ENCODE assay signal across 8 mouse cellular contexts in genomic region chr11:7055455-7056017, GRCm38 (mm10). TPM values are rescaled to one million over a fixed set of nuclear protein-coding genes. Genes with fewer than 3 reads are reported as not detected.
DNase-seq lines count a peak whose midpoint lies in the region; ATAC-seq lines count a peak whose summit lies in the region.

No protein-coding gene starts in this region.

- no peaks in the 10 kb centered on the region for H3K9me3 ChIP-seq in limb, embryonic 11.5 days (ENCODE audit: control insufficient read depth, low read length)
- H3K9me3 ChIP-seq in limb, embryonic 10.5 days (replicated peaks) = no peaks in the 10 kb centered on the region
- no peaks in the 10 kb centered on the region for H3K9me3 ChIP-seq in embryonic facial prominence, embryonic 12.5 days
- no peaks in the 10 kb centered on the region for H3K9me3 ChIP-seq in heart, embryonic 14.5 days (ENCODE audit: control insufficient read depth, low read length)

- H3K4me3 ChIP-seq in limb, embryonic 11.5 days (ENCODE audit: low read depth, low read length) = no peak overlapping the region
- H3K4me3 ChIP-seq in limb, embryonic 10.5 days = no peak overlapping the region
- H3K4me3 ChIP-seq in embryonic facial prominence, embryonic 12.5 days = no peak overlapping the region
- peak overlapping the region; percentile 5 to 22; a peak in 2 of 4 replicates for H3K4me3 ChIP-seq in heart, embryonic 14.5 days (ENCODE audit: control insufficient read depth in 1 of 2, insufficient read depth in 1 of 2, low read depth in 1 of 2, low read length in 2 of 2)

- DNase-seq in limb, embryonic 11.5 days (ENCODE audit: low spot score) = no peak
- no peak for DNase-seq in limb, embryonic 10.5 days (ENCODE audit: low spot score)
- peak; percentile 46 to 83 for DNase-seq in left cerebral cortex, postnatal 10 days (ENCODE audit: extremely low spot score in 1 of 2, low spot score in 2 of 2)
- DNase-seq in right cerebral cortex, postnatal 25 days = peak; percentile 65
- DNase-seq in adrenal gland, adult 8-10 months = no peak
- DNase-seq in testis, postnatal 10 days (ENCODE audit: low spot score) = no peak

- intact Hi-C loops in left cerebral cortex, postnatal 10 days (cut with DNase I) = no loop called here

- 0 out of 2 replicates have a peak, but pooled peaks have one; percentile 60 for ATAC-seq in limb, embryonic 11.5 days (ENCODE audit: insufficient number of reproducible peaks, low FRiP score, low TSS enrichment, low read depth)
- ATAC-seq in embryonic facial prominence, embryonic 12.5 days (ENCODE audit: insufficient number of reproducible peaks, insufficient read depth, low FRiP score, low TSS enrichment) = peak; percentile 71; the same call in 1 of the 2 replicates
- peak; percentile 89 for ATAC-seq in heart, embryonic 14.5 days (ENCODE audit: insufficient number of reproducible peaks, insufficient read depth, low FRiP score, low read depth)

- peaks cover 24% of the 10 kb centered on the region for H3K27me3 ChIP-seq in limb, embryonic 11.5 days (ENCODE audit: control insufficient read depth, insufficient read depth, low read length)
- peaks cover 63% of the 10 kb centered on the region for H3K27me3 ChIP-seq in limb, embryonic 10.5 days (ENCODE audit: low read depth, poor library complexity, severe bottlenecking)
- H3K27me3 ChIP-seq in embryonic facial prominence, embryonic 12.5 days = peaks cover 49% of the 10 kb centered on the region
- peaks cover 44% of the 10 kb centered on the region for H3K27me3 ChIP-seq in heart, embryonic 14.5 days (ENCODE audit: control insufficient read depth, insufficient read depth, low read length)

- peaks cover 8% of the 10 kb centered on the region; the same call in 1 of the 2 replicates for H3K4me1 ChIP-seq in limb, embryonic 11.5 days (ENCODE audit: control insufficient read depth, insufficient read depth, low read length)
- peaks cover 14% of the 10 kb centered on the region for H3K4me1 ChIP-seq in limb, embryonic 10.5 days
- peaks cover 9% of the 10 kb centered on the region for H3K4me1 ChIP-seq in embryonic facial prominence, embryonic 12.5 days
- H3K4me1 ChIP-seq in heart, embryonic 14.5 days (ENCODE audit: control insufficient read depth in 2 of 2, insufficient read depth in 2 of 2, low read length in 2 of 2) = peaks cover 12 to 27% of the 10 kb centered on the region in 2 experiments

- H3K9ac ChIP-seq in limb, embryonic 11.5 days (ENCODE audit: low read length) = no peak overlapping the region
- H3K9ac ChIP-seq in embryonic facial prominence, embryonic 12.5 days = no peak overlapping the region
- no peak overlapping the region for H3K9ac ChIP-seq in heart, embryonic 14.5 days (ENCODE audit: low read length)

- WGBS in limb, embryonic 11.5 days = 26% methylated on average over 14 of the region's 14 CpGs
- WGBS in limb, embryonic 10.5 days = 25% methylated on average over 14 of the region's 14 CpGs
- 21% methylated on average over 14 of the region's 14 CpGs for WGBS in embryonic facial prominence, embryonic 12.5 days
- 6% methylated on average over 14 of the region's 14 CpGs for WGBS in heart, embryonic 14.5 days

- H3K27ac ChIP-seq in limb, embryonic 11.5 days (replicated peaks; ENCODE audit: low read depth, low read length) = no peak overlapping the region
- H3K27ac ChIP-seq in limb, embryonic 10.5 days = no peak overlapping the region
- no peak overlapping the region for H3K27ac ChIP-seq in embryonic facial prominence, embryonic 12.5 days
- H3K27ac ChIP-seq in heart, embryonic 14.5 days (replicated peaks in 1 of 2; ENCODE audit: control insufficient read depth in 1 of 2, insufficient read depth in 1 of 2, low read depth in 2 of 2, low read length in 2 of 2) = peak overlapping the region; percentile 83 to 86

- H3K4me2 ChIP-seq in limb, embryonic 11.5 days (ENCODE audit: low read depth, severe bottlenecking) = no peak overlapping the region; the same call in 1 of the 2 replicates
- peak overlapping the region; percentile 38 for H3K4me2 ChIP-seq in embryonic facial prominence, embryonic 12.5 days (replicated peaks)
- H3K4me2 ChIP-seq in heart, embryonic 14.5 days (ENCODE audit: low read length) = peak overlapping the region; percentile 61

- H3K36me3 ChIP-seq in limb, embryonic 11.5 days (ENCODE audit: control insufficient read depth, insufficient read depth, low read length) = no peaks in the 10 kb centered on the region
- no peaks in the 10 kb centered on the region for H3K36me3 ChIP-seq in limb, embryonic 10.5 days
- no peaks in the 10 kb centered on the region for H3K36me3 ChIP-seq in embryonic facial prominence, embryonic 12.5 days
- H3K36me3 ChIP-seq in heart, embryonic 14.5 days (ENCODE audit: control insufficient read depth, insufficient read depth, low read length) = no peaks in the 10 kb centered on the region

RNA-seq across cellular contexts. Expression of gene Adcy1, which starts 7.8 kb away (rescaled TPM):
- polyA plus RNA-seq in limb, embryonic 11.5 days (2014; fragmentation: Nextera tagmentation; extraction: Ambion mirVana) = 0.92 and 0.95 TPM in 2 replicates
- 0.61 and 0.62 TPM in 2 replicates for polyA plus RNA-seq in limb, embryonic 10.5 days (2016; fragmentation: Nextera tagmentation; extraction: Ambion mirVana)
- 1.5 TPM in 2 replicates for polyA plus RNA-seq in embryonic facial prominence, embryonic 12.5 days (2016; fragmentation: Nextera tagmentation; extraction: Ambion mirVana)
- polyA plus RNA-seq in heart, embryonic 14.5 days (2014; fragmentation: Nextera tagmentation; extraction: Ambion mirVana) = 1.0 and 1.2 TPM in 2 replicates
- 100 to 1,000 TPM; 428 to 485 TPM for total RNA-seq in left cerebral cortex, postnatal 10 days (2021)
- 1 to 10 TPM; 3.7 to 6.5 (median 5.2) TPM for total RNA-seq in adrenal gland, adult 8-10 months (2022)

Comparison
In these comparisons a context has a peak if more than half of its experiments do, and no peak if none do; other contexts are left out.
1. DNase-seq: peak in left cerebral cortex, postnatal 10 days (2 of 2) and right cerebral cortex, postnatal 25 days (single experiment); none in limb, embryonic 11.5 days (single experiment), limb, embryonic 10.5 days (single experiment), adrenal gland, adult 8-10 months (single experiment) and testis, postnatal 10 days (single experiment).
2. H3K27ac ChIP-seq: peak in heart, embryonic 14.5 days (2 of 2); none in limb, embryonic 11.5 days (single experiment), limb, embryonic 10.5 days (single experiment) and embryonic facial prominence, embryonic 12.5 days (single experiment).
3. H3K4me3 ChIP-seq: peak in heart, embryonic 14.5 days (2 of 2); none in limb, embryonic 11.5 days (single experiment), limb, embryonic 10.5 days (single experiment) and embryonic facial prominence, embryonic 12.5 days (single experiment).
4. Peak in every context shown above with its lines, with median percentiles within 50 percentile points of each other: ATAC-seq.